Mouse (Mus musculus): ENCODE results near the gene Gtf2ird1.

DNA sequence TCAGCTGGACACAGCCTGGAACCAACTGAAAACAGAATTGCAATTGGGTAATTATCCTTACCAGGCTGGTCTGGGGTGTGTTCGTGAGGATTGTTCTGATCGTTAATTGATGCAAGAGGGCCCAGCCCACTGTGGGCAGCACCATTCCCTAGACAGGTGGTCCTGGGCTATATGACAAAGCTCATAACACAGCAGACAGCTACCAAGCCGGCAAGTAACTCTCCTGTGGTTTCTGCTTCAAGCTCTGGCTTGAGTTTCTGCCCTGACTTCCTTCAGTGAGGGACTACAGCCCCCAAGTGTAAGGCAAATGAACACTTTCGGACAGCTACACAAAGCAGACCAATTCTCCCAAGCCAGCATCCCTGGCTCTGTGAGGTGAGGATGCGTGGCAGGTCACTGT lies 40.5 kb upstream of the Gtf2ird1 start:
- TF ChIP-seq POLR2A (IDR thresholded peaks at IDR 0.05; ENCODE audit: low read depth, low read length) (no peak), CTCF (conservative IDR thresholded peaks at IDR 0.05; ENCODE audit: insufficient read depth, insufficient read length, low read depth, low read length) (no peak)
